Comparison of ENCODE assay signal across 9 mouse cellular contexts in genomic region chr7:98778929-98779328, GRCm38 (mm10). TPM values are rescaled to one million over a fixed set of nuclear protein-coding genes. Genes with fewer than 3 reads are reported as not detected.
DNase-seq lines count a peak whose midpoint lies in the region; ATAC-seq lines count a peak whose summit lies in the region.
"Had no signal": no experiment of that assay in that cellular context is flagged by ENCODE, and none has a peak within 500 bp of the region (broad histone marks: within the 10 kb centered on the region; RNA-seq: fewer than 3 reads in every experiment).

No protein-coding gene starts in this region.

- DNase-seq in B cell, adult 2 months: peak; percentile 78 to 81
- DNase-seq in adipocyte (ENCODE audit: low spot score): peak; percentile 49
- DNase-seq in embryo, embryonic 10.5 days (ENCODE audit: low spot score): peak; percentile 83
- DNase-seq in heart, embryonic 10.5 days (ENCODE audit: low spot score): peak; percentile 87
- peak; percentile 48 for DNase-seq in liver, embryonic 11.5 days (ENCODE audit: low spot score)
- peak; percentile 47 for DNase-seq in retina, adult 2 months (ENCODE audit: low read depth, low spot score)
- peak; percentile 65 to 69 for DNase-seq in thymus, postnatal 36 days

- no peak overlapping the region for H3K4me3 ChIP-seq in heart, embryonic 10.5 days
- H3K4me3 ChIP-seq in kidney, embryonic 16.5 days (ENCODE audit: low read length): no peak overlapping the region
- no peak overlapping the region for H3K4me3 ChIP-seq in liver, embryonic 11.5 days (ENCODE audit: low read depth, low read length)
- H3K4me3 ChIP-seq: erythroblast, embryonic 14.5 days had no signal

- H3K9ac ChIP-seq in kidney, embryonic 16.5 days (replicated peaks; ENCODE audit: low read length): no peak overlapping the region
- H3K9ac ChIP-seq in liver, embryonic 11.5 days (ENCODE audit: low read depth, low read length): no peak overlapping the region

- peak; percentile 49; the same call in 1 of the 2 replicates for ATAC-seq in kidney, embryonic 16.5 days (ENCODE audit: low FRiP score, low TSS enrichment)
- no peak; the same call in 1 of the 2 replicates for ATAC-seq in liver, embryonic 11.5 days (replicated peaks; ENCODE audit: low FRiP score)

- WGBS in heart, embryonic 10.5 days: 12% methylated on average over 5 of the region's 5 CpGs
- WGBS in kidney, embryonic 16.5 days: 8% methylated on average over 5 of the region's 5 CpGs
- 14% methylated on average over 5 of the region's 5 CpGs for WGBS in liver, embryonic 11.5 days

- no peak overlapping the region for H3K4me2 ChIP-seq in kidney, embryonic 16.5 days (replicated peaks; ENCODE audit: low read depth, low read length)
- no peak overlapping the region for H3K4me2 ChIP-seq in liver, embryonic 11.5 days

- H3K9me3 ChIP-seq in heart, embryonic 10.5 days: no peaks in the 10 kb centered on the region
- no peaks in the 10 kb centered on the region for H3K9me3 ChIP-seq in kidney, embryonic 16.5 days (ENCODE audit: low read length)
- H3K9me3 ChIP-seq in liver, embryonic 11.5 days (ENCODE audit: control insufficient read depth, low read length): no peaks in the 10 kb centered on the region

- no peak overlapping the region for H3K27ac ChIP-seq in heart, embryonic 10.5 days
- H3K27ac ChIP-seq in kidney, embryonic 16.5 days (ENCODE audit: low read length): no peak overlapping the region
- no peak overlapping the region for H3K27ac ChIP-seq in liver, embryonic 11.5 days (ENCODE audit: low read depth, low read length)

- H3K4me1 ChIP-seq in heart, embryonic 10.5 days: peaks cover 32% of the 10 kb centered on the region
- peaks cover 27% of the 10 kb centered on the region for H3K4me1 ChIP-seq in kidney, embryonic 16.5 days (ENCODE audit: insufficient read depth, low read length)
- 0 out of 2 replicates have a peak, but pooled peaks cover 2% of the 10 kb centered on the region for H3K4me1 ChIP-seq in liver, embryonic 11.5 days (replicated peaks; ENCODE audit: control insufficient read depth, insufficient read depth, low read length)

- no peaks in the 10 kb centered on the region for H3K36me3 ChIP-seq in heart, embryonic 10.5 days
- no peaks in the 10 kb centered on the region for H3K36me3 ChIP-seq in kidney, embryonic 16.5 days (ENCODE audit: insufficient read depth, low read length)
- no peaks in the 10 kb centered on the region for H3K36me3 ChIP-seq in liver, embryonic 11.5 days (ENCODE audit: control insufficient read depth, insufficient read depth, low read length)

- H3K27me3 ChIP-seq in heart, embryonic 10.5 days (ENCODE audit: insufficient read depth, poor library complexity, severe bottlenecking): peaks cover 28% of the 10 kb centered on the region; the same call in 1 of the 2 replicates
- peaks cover 2% of the 10 kb centered on the region; the same call in 1 of the 2 replicates for H3K27me3 ChIP-seq in kidney, embryonic 16.5 days (ENCODE audit: insufficient read depth, low read length)
- H3K27me3 ChIP-seq in liver, embryonic 11.5 days (replicated peaks; ENCODE audit: control insufficient read depth, insufficient read depth, low read length): no peaks in the 10 kb centered on the region

RNA-seq across cellular contexts. Expression of gene Wnt11, which starts 56.0 kb away (rescaled TPM):
- 29.0 and 29.4 TPM in 2 replicates for polyA plus RNA-seq in heart, embryonic 10.5 days (2016; fragmentation: Nextera tagmentation; extraction: Ambion mirVana)
- 32.4 and 33.3 TPM in 2 replicates for polyA plus RNA-seq in kidney, embryonic 16.5 days (2015; fragmentation: Nextera tagmentation; extraction: Ambion mirVana)
- polyA plus RNA-seq in liver, embryonic 11.5 days (2014; fragmentation: Nextera tagmentation; extraction: Ambion mirVana): 7.5 and 8.0 TPM in 2 replicates
- polyA plus RNA-seq: erythroblast, embryonic 14.5 days had no signal
